Mouse (Mus musculus): ENCODE data around the gene Slc25a26.

The Slc25a26 gene

DNA sequence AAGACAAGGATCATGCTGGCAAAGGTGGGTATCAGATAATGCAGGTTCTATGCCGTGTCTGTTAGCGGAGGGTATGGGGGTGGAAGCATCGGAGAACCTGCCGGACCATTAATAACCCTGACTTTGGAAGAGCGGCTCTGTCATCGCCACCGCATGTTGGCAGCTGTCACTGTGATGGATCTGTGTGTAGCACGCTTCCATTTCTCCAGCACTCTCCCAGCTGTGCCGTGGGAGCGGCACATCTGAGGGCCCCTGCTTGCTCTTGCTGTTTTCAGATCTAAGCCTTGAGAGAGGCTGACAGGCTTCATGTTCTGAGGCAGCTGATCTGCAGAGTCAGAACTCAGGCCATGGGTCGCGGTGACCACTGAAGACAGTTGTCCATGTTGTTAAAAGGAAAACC lies 98.3 kb downstream of the Slc25a26 start:
- no peak for DNase-seq (ENCODE audit: low spot score in 2 of 2)

DNA sequence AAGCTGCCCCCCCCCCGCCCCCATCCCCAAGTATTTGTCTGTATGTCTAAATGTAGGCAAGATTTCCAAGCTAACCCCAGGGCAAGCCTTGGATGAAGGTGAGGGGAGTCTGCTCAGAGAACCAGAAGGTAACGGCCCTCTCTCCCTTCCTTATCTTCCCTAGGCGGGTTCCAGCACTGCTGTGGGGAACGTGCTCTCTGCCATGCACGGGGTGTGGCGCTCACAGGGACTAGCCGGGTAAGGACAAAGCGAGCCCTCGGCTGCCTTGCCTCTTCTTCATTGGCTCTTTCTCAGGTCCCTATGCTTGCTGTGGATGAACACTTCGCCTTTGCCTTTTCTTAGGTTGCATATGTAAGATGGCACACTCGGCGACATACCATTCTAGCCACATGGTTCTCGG lies 98.9 kb downstream of the Slc25a26 start:
- no peak for DNase-seq (ENCODE audit: low spot score in 2 of 2)

DNA sequence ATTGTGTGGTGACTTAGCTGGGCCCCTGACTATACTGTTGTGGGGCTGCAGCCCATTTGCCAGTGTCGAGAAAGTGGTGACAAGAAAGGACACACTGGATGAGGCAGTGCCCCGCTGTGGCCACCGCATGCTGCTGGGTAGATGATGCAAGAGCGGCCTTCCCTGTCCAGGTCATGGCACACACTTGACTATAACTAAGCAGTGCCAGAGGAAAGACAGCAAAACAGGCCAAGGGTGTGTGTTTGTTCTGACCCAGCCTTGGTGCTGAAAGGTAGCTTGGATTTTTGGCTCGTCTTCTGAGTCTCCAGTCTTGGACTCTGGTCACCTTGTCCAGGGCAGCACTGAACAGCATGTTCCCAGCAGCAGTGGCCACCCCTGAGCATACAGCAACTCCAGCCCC lies 101.0 kb downstream of the Slc25a26 start:
- no peak for DNase-seq (ENCODE audit: low spot score in 2 of 2)

DNA sequence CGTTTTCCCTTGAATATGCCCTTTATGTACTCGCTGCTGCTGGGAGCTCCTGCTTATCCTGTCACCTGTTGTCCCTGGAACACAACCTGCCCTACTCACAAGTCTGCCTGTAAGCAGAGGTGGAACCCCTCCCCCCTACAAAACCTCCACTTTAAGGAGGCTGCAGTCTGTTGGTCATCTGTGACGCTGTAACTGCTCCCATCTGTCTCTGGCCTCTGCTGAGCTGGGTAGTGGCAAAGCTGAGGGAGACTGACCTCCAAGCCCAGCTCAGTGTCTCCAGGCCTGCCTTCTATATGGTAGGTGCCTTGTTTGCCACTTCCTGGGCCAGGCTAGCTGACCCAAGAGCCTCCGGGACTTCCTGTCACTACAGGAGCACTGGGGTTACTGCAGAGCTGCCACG lies 101.7 kb downstream of the Slc25a26 start:
- no peak for DNase-seq (ENCODE audit: low spot score in 2 of 2)

DNA sequence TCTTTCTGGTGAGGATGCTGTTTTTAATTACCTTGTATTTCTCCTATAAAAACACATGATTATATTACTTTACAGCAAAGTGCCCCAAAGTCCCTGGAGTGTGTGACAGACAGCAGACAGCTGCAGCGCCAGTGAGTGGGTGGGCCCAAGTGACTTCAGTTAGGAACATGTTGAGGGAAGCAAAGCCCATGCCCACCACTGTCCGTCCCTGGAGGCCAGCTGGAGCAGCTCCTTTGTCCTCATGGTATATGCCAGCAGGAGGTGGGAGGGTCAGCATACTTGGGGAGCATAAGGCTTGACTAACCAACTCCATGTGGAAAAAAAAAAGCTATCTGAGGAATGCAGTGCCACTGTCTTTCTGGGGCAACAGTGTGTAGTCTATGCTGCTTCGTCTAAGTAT lies 103.9 kb downstream of the Slc25a26 start:
- DNase-seq (ENCODE audit: low spot score in 2 of 2) = no peak

DNA sequence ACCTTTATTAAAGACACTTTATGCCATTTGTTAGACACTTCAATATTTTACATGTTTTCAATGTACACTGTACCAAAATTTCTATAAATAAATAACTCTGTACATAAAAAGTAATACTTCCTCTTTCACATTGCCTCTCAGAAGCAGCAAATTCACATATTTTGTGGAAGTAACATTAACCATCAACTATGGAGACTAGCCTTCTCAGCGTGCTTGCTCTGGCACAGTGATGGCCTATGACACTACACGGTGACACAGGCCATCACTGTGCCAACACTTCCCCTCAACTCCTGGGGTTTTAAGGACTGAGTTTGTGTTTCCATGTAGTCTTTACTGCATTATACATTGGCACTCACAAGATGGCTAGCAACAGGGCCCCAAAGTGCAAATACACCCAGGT lies 104.4 kb downstream of the Slc25a26 start:
- no peak for DNase-seq (ENCODE audit: low spot score in 2 of 2)

DNA sequence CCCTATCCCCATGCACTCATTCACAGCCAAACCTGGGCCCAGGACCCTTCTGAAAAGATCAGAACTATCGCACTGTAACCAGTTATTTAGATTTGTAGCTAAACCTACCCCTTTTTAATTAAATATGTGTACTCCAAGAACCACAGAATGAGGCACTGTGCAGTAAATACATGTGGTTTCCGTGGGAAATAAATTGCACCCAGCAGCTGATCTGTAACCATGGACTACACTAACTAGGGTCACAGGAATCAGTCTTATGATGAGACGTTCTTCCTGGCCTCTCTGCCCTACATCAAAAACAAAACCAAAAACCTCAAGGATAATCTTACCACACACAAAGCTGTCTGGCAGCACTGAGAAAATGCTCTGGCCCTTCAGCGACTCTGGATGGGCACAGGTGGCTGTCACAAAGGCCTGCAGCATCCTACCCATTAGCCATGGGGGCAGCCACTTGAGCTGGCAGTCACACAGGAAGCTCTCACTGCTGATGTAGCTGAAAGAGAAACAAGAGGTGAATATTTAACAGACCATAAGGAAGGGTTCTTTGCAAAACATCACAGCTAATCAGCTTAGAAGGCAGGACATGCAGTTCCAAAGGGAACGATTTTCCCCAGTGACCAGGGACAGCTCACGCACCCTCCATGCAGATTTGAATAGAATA lies 113.2 kb downstream of the Slc25a26 start:
- DNase-seq (ENCODE audit: low spot score in 2 of 2) = no peak

DNA sequence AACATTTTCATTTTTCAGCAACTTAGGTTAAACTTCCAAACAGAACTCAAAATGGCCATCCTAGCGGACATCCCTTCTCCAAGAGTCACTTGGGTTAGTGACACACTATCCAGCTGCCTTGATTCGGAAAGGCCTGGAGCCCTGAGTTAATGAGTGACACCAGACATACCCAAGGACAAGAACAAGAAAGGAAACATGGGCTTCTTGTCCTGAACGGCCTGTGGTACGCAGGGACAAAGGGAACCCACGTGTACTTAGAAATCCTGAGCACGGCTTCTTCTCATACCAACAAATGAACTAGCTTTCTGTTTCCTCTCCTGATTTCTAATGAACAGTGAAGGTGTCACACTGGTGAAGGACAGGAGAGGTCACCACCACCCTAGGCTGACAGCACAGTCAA lies 114.2 kb downstream of the Slc25a26 start:
- no peak for DNase-seq (ENCODE audit: low spot score in 2 of 2)

DNA sequence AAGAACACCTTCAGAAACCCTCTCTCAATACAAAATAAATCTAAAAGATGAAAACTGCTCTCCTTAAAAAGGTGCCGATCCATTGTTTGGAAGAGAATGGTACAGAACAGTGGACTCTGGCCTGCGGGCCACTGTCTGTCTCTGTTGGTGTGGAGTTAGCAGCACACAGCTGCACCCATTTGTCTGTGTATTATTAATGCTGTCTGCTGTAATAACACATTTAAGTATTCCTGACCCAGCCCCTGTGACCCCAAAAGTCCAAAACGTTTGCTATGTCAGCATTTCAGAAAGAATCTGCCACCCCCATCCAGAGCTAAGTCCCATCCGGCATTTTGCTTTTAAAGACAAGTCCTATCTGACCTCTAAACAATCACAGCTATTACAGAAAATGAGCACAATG lies 115.8 kb downstream of the Slc25a26 start:
- no peak for DNase-seq (ENCODE audit: low spot score in 2 of 2)

DNA sequence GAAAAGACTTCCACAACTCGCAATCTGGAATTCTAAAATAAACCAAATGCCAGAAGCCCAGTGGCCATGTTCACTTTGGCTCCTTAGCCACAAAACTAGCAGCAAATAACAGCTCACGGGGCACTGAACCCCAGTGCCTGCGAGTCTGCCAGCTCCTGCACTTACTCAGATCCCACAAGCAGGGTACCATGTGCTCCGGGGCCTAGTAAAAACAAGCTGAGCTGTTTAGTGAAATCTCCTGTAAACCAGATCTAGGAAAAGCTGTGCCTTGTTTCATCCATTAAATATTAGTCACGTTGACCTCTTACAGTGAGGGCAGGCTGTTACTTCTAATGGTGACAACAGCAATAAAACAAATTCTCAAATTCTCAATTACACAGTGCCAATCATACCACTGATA lies 118.5 kb downstream of the Slc25a26 start:
- DNase-seq (ENCODE audit: low spot score in 2 of 2) = no peak

DNA sequence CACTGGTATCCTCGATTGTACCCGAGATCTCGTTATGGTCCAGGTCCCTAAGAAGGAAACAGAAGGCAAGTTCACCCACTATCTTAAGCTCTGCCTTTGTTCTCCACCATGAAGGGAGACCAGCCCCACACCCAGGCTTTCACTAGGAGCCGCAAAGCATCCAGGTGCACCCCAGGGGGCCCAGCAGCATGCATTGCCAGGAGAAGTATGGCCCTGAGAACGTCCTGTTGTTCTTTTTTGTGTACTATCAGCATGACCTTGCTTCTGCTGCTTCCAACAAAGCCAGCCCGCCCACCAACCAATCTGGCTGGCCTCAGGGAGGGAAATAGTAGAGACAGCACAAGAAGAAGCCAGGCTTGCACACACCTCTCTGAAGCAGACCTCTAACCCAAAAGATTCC lies 120.2 kb downstream of the Slc25a26 start:
- no peak for DNase-seq (ENCODE audit: low spot score in 2 of 2)

DNA sequence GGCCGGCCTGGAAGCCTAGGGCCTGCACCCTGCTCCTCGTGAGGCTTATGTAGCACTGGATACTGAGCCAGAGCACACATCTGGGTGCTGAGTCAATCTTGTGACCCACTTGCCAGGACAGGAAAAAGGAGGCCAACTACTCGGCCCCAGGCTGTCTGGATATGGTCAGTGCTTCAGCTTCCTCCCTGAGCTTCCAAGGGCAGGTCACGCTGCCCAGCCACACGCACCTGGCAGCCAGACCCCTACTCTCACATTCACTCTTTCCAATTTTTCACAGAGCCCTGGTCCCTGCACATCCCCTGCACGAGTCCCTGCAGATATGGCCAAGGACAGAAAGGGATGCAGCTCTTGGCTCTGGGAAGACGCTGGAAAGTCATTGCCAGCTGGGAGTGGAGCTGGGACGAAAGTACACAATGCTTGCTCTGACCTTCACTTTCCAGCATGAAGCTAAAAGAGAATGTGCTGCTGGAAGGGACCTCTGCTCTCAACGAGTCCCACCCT lies 120.7 kb downstream of the Slc25a26 start:
- peak in 1 of 2 experiments; percentile 55 for DNase-seq (ENCODE audit: low spot score in 2 of 2)

DNA sequence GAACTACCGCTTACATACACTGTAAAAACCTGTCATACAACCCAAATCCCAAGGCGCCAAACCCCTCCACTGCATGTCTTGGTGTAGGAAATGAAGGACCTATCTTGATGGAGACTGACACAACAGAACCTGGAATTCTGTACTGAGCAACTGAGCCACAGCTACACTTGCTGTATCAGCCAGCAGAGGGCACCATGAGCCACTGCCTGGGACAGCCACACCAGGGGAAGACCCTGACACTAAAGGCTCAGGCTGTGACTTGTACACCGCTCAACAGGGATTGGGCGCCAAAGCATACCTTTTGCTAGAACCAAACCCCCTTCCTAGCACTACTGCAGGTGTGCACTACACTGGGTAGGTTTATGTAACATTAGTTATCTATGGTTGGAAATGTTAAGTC lies 122.9 kb downstream of the Slc25a26 start:
- peak in 1 of 2 experiments; percentile 30 for DNase-seq (ENCODE audit: low spot score in 2 of 2)

DNA sequence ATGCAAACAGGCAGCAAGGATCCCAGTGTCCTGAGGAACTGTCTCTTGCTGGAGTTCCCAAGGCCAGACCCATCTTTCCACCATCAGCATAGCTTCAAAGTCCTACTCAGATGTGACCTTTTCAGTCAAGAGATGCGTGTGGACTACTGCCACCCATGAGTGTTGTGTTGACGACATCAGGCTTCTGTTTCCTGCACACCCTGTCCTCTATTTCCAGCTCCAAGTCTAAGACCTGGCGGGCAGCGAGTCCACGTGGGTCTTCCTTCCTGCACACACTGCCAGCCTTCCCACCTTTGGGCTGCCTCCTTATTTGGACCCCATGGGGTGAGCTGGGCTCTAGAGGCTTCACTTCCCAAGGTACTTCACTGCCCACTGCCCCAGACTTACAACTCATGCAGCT lies 124.4 kb downstream of the Slc25a26 start:
- no peak for DNase-seq (ENCODE audit: low spot score in 2 of 2)

DNA sequence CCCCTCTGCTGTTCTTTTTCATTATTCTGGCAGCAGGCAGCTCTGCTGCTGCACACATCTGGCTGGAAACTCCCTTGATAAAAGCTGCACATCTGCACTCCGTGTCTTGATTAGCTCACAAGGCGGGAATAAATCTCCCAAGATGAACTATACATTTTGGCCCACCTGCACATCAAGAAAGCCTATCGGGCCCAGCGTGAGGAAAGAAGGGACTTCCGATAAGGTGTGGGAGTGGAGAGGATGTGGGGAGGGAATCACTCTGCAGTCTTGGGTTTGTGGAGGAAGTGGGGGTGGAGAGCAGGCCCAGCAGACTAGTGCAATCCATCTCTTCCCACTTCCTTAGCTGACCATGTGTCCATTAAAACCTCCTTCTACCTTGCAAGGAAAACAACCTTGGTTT lies 125.8 kb downstream of the Slc25a26 start:
- no peak for DNase-seq (ENCODE audit: low spot score in 2 of 2)

DNA sequence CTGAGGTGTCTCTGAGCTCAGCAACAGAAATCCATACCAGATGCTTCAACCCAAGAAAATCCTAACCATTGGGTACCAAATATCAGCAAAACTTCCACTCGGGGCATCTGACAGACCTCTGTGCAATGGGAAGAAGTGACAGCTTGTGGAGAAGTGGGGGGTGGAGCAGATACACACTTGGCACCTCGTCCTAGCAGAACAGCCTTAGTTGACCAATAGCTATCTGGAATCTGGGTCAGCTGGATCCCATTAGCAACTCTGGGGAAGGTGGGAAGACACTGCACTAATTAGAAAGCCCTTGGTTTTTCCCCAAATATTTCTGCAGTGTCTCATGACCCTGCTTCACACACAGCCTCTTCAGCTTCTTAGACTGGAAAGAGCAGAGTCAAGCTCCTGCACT lies 126.7 kb downstream of the Slc25a26 start:
- DNase-seq (ENCODE audit: low spot score in 2 of 2) = no peak

DNA sequence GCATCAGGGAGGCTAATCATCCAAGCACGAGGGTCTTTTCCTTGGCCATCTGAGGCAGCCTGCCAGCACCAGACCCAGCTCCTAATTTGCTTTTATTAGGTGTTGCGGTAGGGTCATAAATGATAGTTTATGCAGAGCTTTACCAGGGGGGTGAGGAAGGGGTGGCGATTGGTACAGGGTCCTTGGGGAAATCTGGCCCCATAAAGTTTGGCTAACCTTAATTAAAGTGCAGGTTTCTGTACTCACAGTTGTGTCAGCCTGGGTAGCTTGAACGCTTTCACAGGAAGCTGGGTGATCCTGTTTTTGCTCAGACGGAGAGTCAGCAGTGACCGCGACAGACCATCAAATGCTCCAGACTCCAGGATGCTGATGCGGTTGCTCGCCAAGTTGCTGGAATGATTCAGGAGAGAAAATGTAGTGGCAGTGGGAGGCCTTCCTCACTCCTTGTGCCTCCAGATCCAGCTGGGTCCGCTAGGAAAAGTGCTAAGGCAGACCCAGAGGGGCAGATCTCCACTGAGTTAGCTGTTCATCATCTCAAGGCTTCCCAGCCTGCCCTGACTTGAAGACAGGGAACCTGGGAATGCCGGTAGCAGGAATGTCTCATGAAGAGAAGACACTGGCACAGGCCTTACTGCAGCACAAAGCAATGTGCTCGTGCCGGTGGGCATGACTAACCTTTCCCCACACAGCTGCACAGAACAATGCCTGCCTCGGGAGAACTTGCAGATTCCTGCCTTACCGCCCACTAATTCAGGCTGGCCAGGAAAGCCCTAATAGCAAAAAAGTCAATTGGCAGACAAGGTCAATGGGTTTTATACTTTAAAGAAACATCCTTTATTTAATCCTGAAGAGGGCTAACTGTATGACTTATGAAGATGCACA lies 127.8 kb downstream of the Slc25a26 start:
- DNase-seq (ENCODE audit: low spot score in 2 of 2) = no peak

DNA sequence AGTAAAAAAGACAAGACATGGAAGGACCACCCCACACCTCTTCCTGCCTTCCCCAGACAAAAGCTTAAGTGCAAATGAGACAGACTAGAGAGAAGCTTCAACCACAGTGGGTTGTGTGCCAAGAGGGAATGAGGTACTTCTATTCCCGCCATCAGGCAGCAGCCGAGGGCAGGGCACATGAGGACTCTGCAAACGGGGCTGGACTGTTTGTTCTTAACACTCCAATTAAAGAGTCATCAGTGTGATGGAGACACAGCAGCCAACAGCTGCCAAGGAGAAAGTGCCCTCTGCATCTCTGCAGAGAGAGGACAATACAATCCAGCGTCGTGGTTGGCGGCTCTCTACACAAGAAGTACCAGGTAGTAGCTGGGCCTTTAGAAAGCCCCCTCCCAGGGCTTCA lies 128.7 kb downstream of the Slc25a26 start:
- no peak for DNase-seq (ENCODE audit: low spot score in 2 of 2)

DNA sequence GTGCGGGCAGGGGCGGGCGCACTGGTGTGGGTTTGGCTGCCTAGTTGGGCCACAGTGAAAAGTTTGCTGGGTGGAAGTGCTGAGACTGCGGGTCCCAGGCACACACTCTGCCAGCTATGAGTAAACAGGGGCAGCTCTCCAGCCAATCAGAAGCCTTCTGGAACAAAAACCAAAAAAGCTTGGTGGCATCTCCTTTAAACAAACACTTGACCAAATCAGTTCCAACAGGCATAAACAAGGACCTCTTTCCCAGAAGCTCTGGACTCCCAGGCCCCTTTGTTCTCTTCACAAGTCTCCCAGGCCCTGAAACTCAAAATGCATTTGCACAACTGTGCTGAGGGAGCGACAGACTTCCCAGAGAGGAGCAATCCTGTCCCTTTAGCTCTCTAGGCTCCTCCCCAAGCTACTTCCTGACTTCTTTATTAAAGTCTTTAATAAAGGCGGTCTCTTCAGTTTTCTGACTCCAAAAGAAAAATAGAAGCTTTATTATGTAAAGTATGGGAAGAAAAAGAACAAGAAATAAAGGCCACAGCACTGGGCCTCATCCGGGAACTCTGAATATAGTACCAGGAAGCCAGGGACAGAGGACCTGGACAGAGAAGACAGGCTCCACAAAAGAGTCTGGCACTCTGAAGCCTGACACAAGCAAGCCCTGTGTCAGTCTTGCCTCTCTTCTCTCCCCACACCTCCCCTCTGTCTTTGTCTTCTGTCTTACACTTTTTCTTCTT lies 131.1 kb downstream of the Slc25a26 start:
- DNase-seq (ENCODE audit: low spot score in 2 of 2) = no peak

DNA sequence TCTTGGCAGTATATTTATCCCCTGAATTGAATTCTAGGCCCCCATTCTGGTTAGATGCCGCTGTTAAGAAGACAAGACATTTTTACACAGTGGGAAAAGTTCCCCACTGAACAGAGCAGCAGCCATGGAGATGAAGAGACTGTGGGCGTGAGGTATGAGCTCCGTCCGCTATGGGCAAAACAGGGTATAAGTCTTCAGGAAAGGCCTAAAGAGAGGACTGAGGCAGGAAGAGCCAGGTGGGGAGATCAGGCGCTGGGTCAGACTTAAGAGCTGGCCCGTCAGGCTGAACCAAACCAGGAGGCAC lies 131.6 kb downstream of the Slc25a26 start:
- DNase-seq (ENCODE audit: low spot score in 2 of 2) = no peak

DNA sequence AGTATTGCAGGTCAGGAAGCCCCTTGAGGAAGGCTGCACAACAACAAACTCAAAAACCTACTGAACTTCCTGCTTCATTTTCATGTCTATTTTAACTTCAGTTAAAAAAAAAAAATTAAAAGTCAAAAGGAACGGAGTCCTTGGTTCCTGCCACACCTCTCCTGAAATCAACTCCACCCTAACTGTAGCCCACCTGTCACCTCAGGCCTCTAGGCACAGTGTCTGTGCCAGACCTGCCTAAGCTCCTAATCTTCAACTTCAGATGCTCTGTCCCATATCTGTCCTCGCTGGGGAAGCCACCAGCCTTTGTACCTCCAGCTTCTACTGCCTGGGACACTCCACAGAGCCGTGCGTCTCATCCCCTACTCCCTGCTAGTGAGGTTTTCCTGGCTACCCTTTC lies 134.1 kb downstream of the Slc25a26 start:
- no peak for DNase-seq (ENCODE audit: low spot score in 2 of 2)

DNA sequence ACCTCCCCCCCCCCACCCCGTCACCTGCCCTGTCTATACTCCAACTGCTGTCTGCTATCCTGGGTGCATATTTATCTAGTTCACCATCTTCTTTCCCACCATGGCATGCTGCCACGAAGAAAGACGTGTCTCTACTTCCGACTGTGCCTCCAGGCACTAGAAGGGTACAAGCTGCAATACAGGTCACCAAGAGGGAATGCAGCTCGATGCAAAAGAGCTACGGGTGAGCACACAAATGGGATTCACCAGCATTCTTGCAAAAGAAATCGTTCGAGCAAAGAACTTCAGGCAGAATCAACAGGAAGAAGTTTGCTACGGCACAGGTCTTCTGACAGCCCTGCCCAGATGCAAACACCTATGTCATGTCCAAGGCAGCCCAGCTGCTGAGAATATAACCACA lies 134.6 kb downstream of the Slc25a26 start:
- no peak for DNase-seq (ENCODE audit: low spot score in 2 of 2)

DNA sequence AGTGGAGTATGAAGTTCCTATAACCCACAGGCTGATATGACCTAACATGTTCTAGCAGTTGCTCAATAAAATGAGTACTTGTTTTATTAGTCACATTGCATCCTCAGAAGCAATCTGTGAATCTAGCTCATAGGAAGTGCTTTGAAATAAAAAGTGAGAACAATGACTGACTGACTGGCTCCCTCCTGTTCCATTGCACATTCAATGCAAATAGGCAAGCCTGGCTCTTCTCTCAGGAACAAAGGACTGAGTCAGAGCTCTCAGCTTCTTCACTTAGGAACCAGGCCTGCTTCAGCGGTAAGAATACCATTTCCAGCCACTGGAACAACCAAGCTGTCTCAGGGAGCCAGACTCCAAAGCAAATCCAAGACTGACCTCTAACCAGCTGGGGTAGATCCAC lies 135.2 kb downstream of the Slc25a26 start:
- no peak for DNase-seq (ENCODE audit: low spot score in 2 of 2)
